11 mouse cellular contexts compared by ENCODE assay signal in genomic region chr16:21664633-21665363, GRCm38 (mm10). TPM values are rescaled to one million over a fixed set of nuclear protein-coding genes. Genes with fewer than 3 reads are reported as not detected.
DNase-seq lines count a peak whose midpoint lies in the region; ATAC-seq lines count a peak whose summit lies in the region.
"Had no signal": no experiment of that assay in that cellular context is flagged by ENCODE, and none has a peak within 500 bp of the region (broad histone marks: within the 10 kb centered on the region; RNA-seq: fewer than 3 reads in every experiment).

No protein-coding gene starts in this region.

- peaks cover 8% of the 10 kb centered on the region; the same call in 1 of the 2 replicates for H3K9me3 ChIP-seq in hindbrain, embryonic 10.5 days
- H3K9me3 ChIP-seq in midbrain, embryonic 15.5 days, result no peaks in the 10 kb centered on the region
- H3K9me3 ChIP-seq: intestine, embryonic 15.5 days had no signal

- peak overlapping the region; percentile 33 for H3K4me2 ChIP-seq in midbrain, embryonic 15.5 days
- H3K4me2 ChIP-seq: heart, embryonic 12.5 days; intestine, embryonic 15.5 days; limb, embryonic 12.5 days had no signal

- H3K27ac ChIP-seq in hindbrain, embryonic 10.5 days, result peak overlapping the region; percentile 57
- peak overlapping the region; percentile 68 for H3K27ac ChIP-seq in midbrain, embryonic 15.5 days
- H3K27ac ChIP-seq: intestine, embryonic 15.5 days; limb, embryonic 12.5 days had no signal

- 0 out of 2 replicates have a peak overlapping the region, but pooled peaks have one; percentile 4 for H3K4me3 ChIP-seq in hindbrain, embryonic 10.5 days
- no peak overlapping the region for H3K4me3 ChIP-seq in midbrain, embryonic 15.5 days
- H3K4me3 ChIP-seq: heart, embryonic 12.5 days; intestine, embryonic 15.5 days; limb, embryonic 12.5 days had no signal

- 8% methylated on average over 18 of the region's 18 CpGs for WGBS in hindbrain, embryonic 10.5 days
- 5% methylated on average over 18 of the region's 18 CpGs for WGBS in midbrain, embryonic 15.5 days

- H3K4me1 ChIP-seq in hindbrain, embryonic 10.5 days (replicated peaks), result peaks cover 42% of the 10 kb centered on the region
- H3K4me1 ChIP-seq in midbrain, embryonic 15.5 days, result peaks cover 28% of the 10 kb centered on the region
- H3K4me1 ChIP-seq: intestine, embryonic 15.5 days had no signal

- H3K36me3 ChIP-seq in hindbrain, embryonic 10.5 days, result peaks cover 1% of the 10 kb centered on the region; the same call in 1 of the 2 replicates
- H3K36me3 ChIP-seq in midbrain, embryonic 15.5 days (replicated peaks), result no peaks in the 10 kb centered on the region
- H3K36me3 ChIP-seq: intestine, embryonic 15.5 days; limb, embryonic 12.5 days had no signal

- peaks cover 15% of the 10 kb centered on the region for H3K27me3 ChIP-seq in hindbrain, embryonic 10.5 days (ENCODE audit: insufficient read depth, poor library complexity, severe bottlenecking)
- H3K27me3 ChIP-seq in midbrain, embryonic 15.5 days (replicated peaks), result no peaks in the 10 kb centered on the region
- H3K27me3 ChIP-seq: intestine, embryonic 15.5 days had no signal

- peak; percentile 86 for ATAC-seq in midbrain, embryonic 15.5 days (replicated peaks)
- ATAC-seq: intestine, embryonic 15.5 days had no signal

- peak; percentile 57 for DNase-seq in ZHBTc4 (ENCODE audit: low read depth, low spot score)
- DNase-seq in embryo, embryonic 10.5 days (ENCODE audit: low spot score), result peak; percentile 55
- no peak for DNase-seq in hindbrain, embryonic 10.5 days (ENCODE audit: low spot score)
- DNase-seq in liver, result no peak
- no peak for DNase-seq in lung, postnatal 14 days
- no peak for DNase-seq in thymus, adult 18-20 months
- DNase-seq: cerebellum, adult 11-12 months had no signal

- no peak overlapping the region for H3K9ac ChIP-seq in midbrain, embryonic 15.5 days
- H3K9ac ChIP-seq: heart, embryonic 12.5 days; intestine, embryonic 15.5 days; limb, embryonic 12.5 days had no signal

RNA-seq across cellular contexts. Expression of gene 2510009E07Rik, which starts 29.7 kb away (rescaled TPM):
- polyA plus RNA-seq in hindbrain, embryonic 10.5 days (2016; fragmentation: Nextera tagmentation; extraction: Ambion mirVana), result 32.9 and 34.0 TPM in 2 replicates
- polyA plus RNA-seq in midbrain, embryonic 15.5 days (2015; fragmentation: Nextera tagmentation; extraction: Ambion mirVana), result 60.1 and 61.7 TPM in 2 replicates

Comparison
In these comparisons a context has a peak if more than half of its experiments do, and no peak if none do; other contexts are left out.
1. DNase-seq: peak in ZHBTc4 (single experiment) and embryo, embryonic 10.5 days (single experiment); none in hindbrain, embryonic 10.5 days (single experiment), liver (single experiment), lung, postnatal 14 days (single experiment) and thymus, adult 18-20 months (0 of 2).